Mouse (Mus musculus) brain, embryonic 14.5 days (tissue): ENCODE measurements around the gene Ror2.

Experiments used
- CTCF ChIP-seq: fragments of 200-500 bp; IDR thresholded peaks from 2 replicates; pipeline ENCODE4 v1.5.1; 2012; ENCODE audit warnings: inconsistent platforms, mild to moderate bottlenecking, moderate library complexity, borderline replicate concordance; ENCODE audit not compliant: insufficient read depth, insufficient read length; ENCODE audit errors: extremely low read depth
- POLR2A ChIP-seq: fragments of 200-500 bp; IDR thresholded peaks from 2 replicates; pipeline ENCODE4 v1.6.1; 2012; ENCODE audit warnings: mild to moderate bottlenecking, inconsistent platforms, borderline replicate concordance; ENCODE audit not compliant: poor library complexity, insufficient read depth, insufficient read length, severe bottlenecking; ENCODE audit errors: extremely low read depth

DNA sequence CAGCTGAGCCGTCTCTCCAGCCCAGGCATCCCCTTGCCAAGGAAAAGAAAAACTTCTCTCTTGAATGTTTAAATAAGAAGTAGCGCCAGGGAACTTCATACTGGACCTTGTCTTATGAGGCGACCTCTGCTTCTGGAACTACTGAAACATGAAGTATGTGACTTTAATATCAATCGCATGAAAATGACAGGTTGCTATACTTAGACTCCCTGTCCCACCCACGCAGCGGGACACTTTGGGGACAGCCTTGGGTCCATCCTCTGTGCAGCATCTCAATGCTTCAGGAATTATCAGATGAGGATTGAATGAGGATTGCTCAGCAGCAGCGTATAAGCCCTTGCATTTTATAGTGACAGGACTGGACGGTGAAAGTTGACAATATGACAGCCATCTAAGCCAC, 122.9 kb downstream of the Ror2 start:
- TF ChIP-seq POLR2A, result no peak
- no peak for TF ChIP-seq CTCF
